Mouse (Mus musculus): ENCODE results near the gene Olfr348.

The Olfr348 gene

DNA sequence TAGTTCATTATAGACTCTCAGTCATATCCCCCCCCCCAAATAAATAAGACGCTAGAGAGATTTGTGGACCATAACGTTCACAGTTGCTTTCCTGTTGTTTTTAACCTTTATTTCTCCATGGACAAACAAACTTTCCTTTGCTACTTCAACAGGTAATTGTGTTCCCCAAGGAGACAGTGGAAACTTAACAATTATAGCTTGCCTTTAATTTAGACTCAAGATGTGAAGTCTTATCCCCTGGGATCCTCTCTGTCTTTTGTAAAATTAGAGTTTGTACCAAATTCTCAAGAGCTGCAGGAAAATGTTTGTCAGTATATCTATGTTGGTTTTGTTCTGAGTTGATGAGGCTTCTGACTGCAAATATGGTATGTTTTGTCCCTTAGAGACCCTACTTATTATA is at the start of gene Olfr348:
Gene Olfr348 (plus strand): TSS at position 301 of the 400 bp plus-strand sequence.
- in situ Hi-C loops (cut with MboI, MseI) = no loop called here

DNA sequence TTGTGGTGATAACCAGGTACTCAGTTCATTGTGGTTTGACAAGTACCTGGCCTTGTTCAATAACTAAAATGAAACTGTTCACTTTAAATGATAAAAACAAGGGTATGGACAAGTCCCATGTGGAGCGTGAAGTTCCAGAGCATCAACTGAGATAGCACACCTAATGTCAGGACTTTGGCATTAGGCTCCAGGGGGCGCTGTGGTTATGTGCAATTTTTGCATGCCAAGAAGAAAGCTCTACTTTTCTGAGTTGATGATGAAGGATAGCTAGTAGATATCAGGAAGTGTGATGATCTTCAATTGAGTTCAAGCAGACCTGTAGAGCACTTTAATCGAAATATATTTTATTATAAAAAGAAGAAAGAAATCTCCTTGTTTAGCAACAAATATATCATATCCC is 47.9 kb upstream of the Olfr348 start:
- in situ Hi-C loops (cut with MboI, MseI) = no loop called here

DNA sequence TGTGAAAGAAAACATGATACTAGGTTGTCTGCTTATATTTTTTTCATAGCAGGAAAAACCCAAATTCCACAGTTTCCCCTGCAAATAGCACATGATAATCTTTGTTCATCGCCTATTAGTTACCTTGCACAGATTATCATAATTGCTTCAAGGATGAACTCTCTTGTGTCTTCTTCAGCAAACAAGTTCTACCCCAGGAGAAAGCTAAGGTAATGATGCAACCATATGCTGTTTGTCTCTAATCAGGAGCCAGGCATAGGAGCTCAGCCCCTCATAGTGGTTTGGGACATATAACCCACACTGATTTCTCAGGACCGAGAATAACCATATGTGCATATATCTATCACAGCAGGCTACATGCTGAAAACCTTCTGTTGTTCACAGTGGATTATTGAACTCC is 6.2 kb downstream of the Olfr348 start, which contains the start of gene Olfr50:
Gene Olfr50 (plus strand): TSS at position 301 of the 400 bp plus-strand sequence.
- in situ Hi-C loops (cut with MboI, MseI) = no loop called here

DNA sequence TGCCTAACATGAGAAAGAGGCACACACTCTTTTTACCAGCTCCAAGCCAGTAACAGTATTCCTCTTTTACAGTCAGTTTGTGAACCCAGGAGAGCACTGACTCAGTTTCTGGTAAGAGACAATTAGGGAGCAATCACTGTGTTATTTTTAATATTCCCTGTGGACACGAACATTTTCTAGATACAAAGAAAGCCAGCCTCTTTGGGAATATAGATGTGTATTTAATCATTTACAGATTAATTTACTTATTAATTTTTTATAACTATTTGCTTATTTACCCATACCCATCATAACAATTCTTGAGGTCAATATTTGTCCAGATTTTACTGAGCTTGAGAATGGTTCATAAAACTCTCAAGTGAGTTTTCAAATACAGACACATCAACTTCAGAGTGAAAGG is 32.9 kb downstream of the Olfr348 start, which contains the start of gene Olfr3:
Gene Olfr3 (minus strand): TSS at position 101 of the 400 bp plus-strand sequence.
- in situ Hi-C loops (cut with MboI, MseI) = no loop called here

Measured in T-helper 1 cell (primary cell).